Mouse (Mus musculus) kidney, embryonic 16.5 days (tissue): Measurements from ENCODE around the gene Vgll2. TPM values are rescaled to one million over a fixed set of nuclear protein-coding genes. Genes with fewer than 3 reads are reported as not detected.
A peak's percentile ranks its signal among the peaks of the same experiment; 100 is the strongest.

ENCODE experiments used
- ATAC-seq: fragments of 200-750 bp; cut with Nextera tagmentation; 2 replicates; pipeline ENCODE4 v1.8.0; 2017; ENCODE audit warnings: moderate TSS enrichment; ENCODE audit not compliant: low FRiP score, low TSS enrichment
- H3K27ac ChIP-seq: fragments of 300-500 bp; sonication (generic); 2 replicates; pipeline ENCODE4 v1.5.1; 2014; ENCODE audit warnings: low read length
- H3K27me3 ChIP-seq: fragments of 300-500 bp; sonication (generic); 2 replicates; pipeline ENCODE4 v1.6.1; 2014; ENCODE audit warnings: low read length, control low read depth, mixed read lengths; ENCODE audit not compliant: insufficient read depth
- H3K36me3 ChIP-seq: fragments of 300-500 bp; sonication (generic); 2 replicates; pipeline ENCODE4 v1.6.1; 2014; ENCODE audit warnings: low read length, control low read depth, mixed read lengths; ENCODE audit not compliant: insufficient read depth
- H3K4me1 ChIP-seq: fragments of 300-500 bp; sonication (generic); 2 replicates; pipeline ENCODE4 v1.6.1; 2014; ENCODE audit warnings: low read length, control low read depth, mixed read lengths; ENCODE audit not compliant: insufficient read depth
- H3K4me2 ChIP-seq: fragments of 300-500 bp; sonication (generic); replicated peaks from 2 replicates; pipeline ENCODE4 v1.6.1; 2014; ENCODE audit warnings: low read depth, low read length
- H3K4me3 ChIP-seq: fragments of 300-500 bp; sonication (generic); 2 replicates; pipeline ENCODE4 v1.5.1; 2014; ENCODE audit warnings: mild to moderate bottlenecking, low read length
- H3K9ac ChIP-seq: fragments of 300-500 bp; sonication (generic); replicated peaks from 2 replicates; pipeline ENCODE4 v1.6.1; 2014; ENCODE audit warnings: low read length
- H3K9me3 ChIP-seq: fragments of 300-500 bp; sonication (generic); 2 replicates; pipeline ENCODE4 v1.6.1; 2016; ENCODE audit warnings: low read length, control low read depth
- WGBS: fragments of 180-500 bp; shearing (Covaris S2); extraction: QIAGEN DNeasy Blood & Tissue Kit; methylation state at CpG from one replicate; pipeline ENCODE4 v1.1.7; 2014; 5-methylcytosine and 5-hydroxymethylcytosine counted together
- polyA plus RNA-seq: library from polyadenylated mRNA; unstranded; fragments of >200 nt; fragmentation: Nextera tagmentation; extraction: Ambion mirVana; gene quantifications from 2 replicates; pipeline ENCODE4 v1.2.1, GENCODE M21; 2015

Gene Vgll2
- polyA plus RNA-seq: 0.50 and 0.67 TPM in 2 replicates

DNA sequence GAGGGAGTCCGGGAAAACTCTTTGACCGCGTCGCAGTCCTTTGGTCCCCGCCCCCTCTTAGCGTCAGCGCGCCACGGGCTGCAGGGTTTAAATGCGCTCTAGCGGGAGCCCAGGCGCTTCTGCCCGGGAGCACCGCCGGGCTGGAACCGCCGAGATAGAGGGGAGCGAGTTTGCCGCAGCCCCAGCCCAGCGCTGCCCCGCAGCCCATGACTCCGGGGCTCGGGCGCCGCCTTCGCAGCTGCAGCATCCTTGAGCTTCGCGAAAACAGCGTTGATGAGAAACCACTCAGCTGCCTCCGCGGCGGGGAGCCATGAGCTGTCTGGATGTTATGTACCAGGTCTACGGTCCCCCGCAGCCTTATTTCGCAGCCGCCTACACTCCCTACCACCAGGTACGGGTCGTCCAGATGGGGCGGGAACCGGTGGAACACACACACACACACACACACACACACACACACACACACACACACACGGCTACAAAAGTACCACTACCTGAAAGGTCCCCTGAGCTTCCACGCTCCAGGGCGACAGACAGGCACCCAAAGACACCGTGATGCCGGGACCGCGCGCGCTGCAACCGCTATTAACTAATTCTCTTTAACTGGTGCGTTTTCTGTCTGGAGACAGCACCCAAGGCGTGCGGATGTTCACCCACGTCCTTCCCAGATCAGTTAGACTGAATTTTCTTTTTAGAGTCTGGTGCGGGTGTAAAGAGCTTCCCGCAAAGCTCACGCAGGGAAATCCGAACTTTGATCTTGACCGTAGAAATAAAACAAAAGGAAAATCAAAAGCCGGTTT lies at the start of gene Vgll2:
Gene Vgll2, plus strand, starts transcription at position 90 of the 800 bp plus-strand sequence.
- Histone ChIP-seq H3K27me3 (peaks cover 89% of the 10 kb centered on the region), H3K9me3 (no peaks in the 10 kb centered on the region), H3K9ac (no peak within 1 kb of the TSS), H3K4me1 (peaks cover 17% of the 10 kb centered on the region), H3K27ac (no peak within 1 kb of the TSS), H3K36me3 (no peaks in the 10 kb centered on the region), H3K4me2 (peak within 1 kb of the TSS; percentile 76), H3K4me3 (peak within 1 kb of the TSS; percentile 52)
- WGBS: under 1% methylated on average over 54 of the region's 60 CpGs
- peak; percentile 86 for ATAC-seq

- no peak for ATAC-seq
- WGBS: 77% methylated on average over 4 of the region's 4 CpGs
Observed at GRCm38 (mm10) chr10:51975137-51975536, 47.2 kb upstream of the Vgll2 start.

DNA sequence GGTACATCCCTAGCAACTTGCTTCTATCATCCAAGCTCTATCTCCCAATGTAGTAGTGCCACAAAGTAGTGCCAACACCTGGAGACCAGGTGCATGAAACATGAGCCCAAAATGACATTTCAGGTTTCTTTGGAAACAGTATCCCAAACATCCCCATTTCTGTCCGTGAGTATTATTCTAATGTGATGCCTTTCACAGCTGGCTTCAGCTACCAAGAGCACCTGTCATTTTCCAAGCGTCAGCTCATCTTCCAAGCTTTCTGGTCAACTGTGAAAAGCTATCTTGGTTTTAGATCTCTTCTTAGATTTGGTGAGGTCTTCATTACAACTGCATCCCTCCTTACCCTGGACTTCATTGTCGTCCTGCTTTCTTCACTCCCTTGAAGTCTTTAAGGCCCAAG lies 46.7 kb upstream of the Vgll2 start:
- Histone ChIP-seq H3K4me2 (no peak overlapping the region), H3K9me3 (no peaks in the 10 kb centered on the region), H3K36me3 (no peaks in the 10 kb centered on the region), H3K27ac (no peak overlapping the region), H3K9ac (no peak overlapping the region), H3K4me1 (no peaks in the 10 kb centered on the region), H3K27me3 (no peaks in the 10 kb centered on the region), H3K4me3 (no peak overlapping the region)
- no peak for ATAC-seq
- 81% methylated on average over 3 of the region's 3 CpGs for WGBS

More at GRCm38 (mm10) chr10:51975137-51975536, 47.2 kb upstream of the Vgll2 start:
- no peak overlapping the region for H3K4me3 ChIP-seq
- no peaks in the 10 kb centered on the region for H3K4me1 ChIP-seq
- H3K4me2 ChIP-seq: no peak overlapping the region
- H3K27ac ChIP-seq: no peak overlapping the region
- H3K27me3 ChIP-seq: no peaks in the 10 kb centered on the region
- no peaks in the 10 kb centered on the region for H3K36me3 ChIP-seq
- H3K9ac ChIP-seq: no peak overlapping the region
- H3K9me3 ChIP-seq: no peaks in the 10 kb centered on the region

DNA sequence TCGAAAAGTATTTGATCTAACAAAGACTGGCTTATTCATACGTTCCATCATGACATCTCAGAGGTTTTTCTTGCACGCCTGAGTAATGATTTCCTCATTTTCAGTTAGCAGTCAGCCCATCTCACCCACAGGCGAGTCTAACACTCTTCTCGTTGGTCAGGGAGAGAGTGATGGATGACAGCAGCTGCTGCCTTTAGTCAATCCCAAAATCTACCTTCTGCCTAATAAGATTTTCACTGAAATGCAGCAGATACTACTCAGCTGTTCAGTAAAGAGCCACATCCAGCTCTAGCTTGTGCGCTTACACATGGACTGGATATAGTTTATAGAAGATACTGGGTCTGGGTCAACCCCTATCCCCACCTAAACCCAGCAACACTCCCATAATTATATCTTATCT lies 40.7 kb upstream of the Vgll2 start:
- Histone ChIP-seq H3K36me3 (no peaks in the 10 kb centered on the region), H3K27ac (no peak overlapping the region), H3K4me2 (no peak overlapping the region), H3K4me3 (no peak overlapping the region), H3K27me3 (no peaks in the 10 kb centered on the region), H3K4me1 (no peaks in the 10 kb centered on the region), H3K9ac (no peak overlapping the region), H3K9me3 (no peaks in the 10 kb centered on the region)
- ATAC-seq: no peak
- 72% methylated on average over 6 of the region's 6 CpGs for WGBS

- WGBS: 78% methylated on average over 6 of the region's 6 CpGs
- Histone ChIP-seq H3K4me2 (no peak overlapping the region), H3K27ac (no peak overlapping the region), H3K27me3 (no peaks in the 10 kb centered on the region), H3K36me3 (no peaks in the 10 kb centered on the region), H3K4me3 (no peak overlapping the region), H3K9me3 (no peaks in the 10 kb centered on the region), H3K9ac (no peak overlapping the region), H3K4me1 (no peaks in the 10 kb centered on the region)
- no peak for ATAC-seq
Observed at GRCm38 (mm10) chr10:51982395-51982794, 39.9 kb upstream of the Vgll2 start.

- peaks cover 48% of the 10 kb centered on the region for H3K27me3 ChIP-seq
- 77% methylated on average over 1 of the region's 1 CpGs for WGBS
- no peak overlapping the region for H3K4me3 ChIP-seq
- H3K4me1 ChIP-seq: peaks cover 13% of the 10 kb centered on the region
- no peaks in the 10 kb centered on the region for H3K36me3 ChIP-seq
- H3K9ac ChIP-seq: no peak overlapping the region
- H3K4me2 ChIP-seq: no peak overlapping the region
- H3K27ac ChIP-seq: no peak overlapping the region
- no peaks in the 10 kb centered on the region for H3K9me3 ChIP-seq
- ATAC-seq: no peak
Observed at GRCm38 (mm10) chr10:52018471-52018870, 3.8 kb upstream of the Vgll2 start.

DNA sequence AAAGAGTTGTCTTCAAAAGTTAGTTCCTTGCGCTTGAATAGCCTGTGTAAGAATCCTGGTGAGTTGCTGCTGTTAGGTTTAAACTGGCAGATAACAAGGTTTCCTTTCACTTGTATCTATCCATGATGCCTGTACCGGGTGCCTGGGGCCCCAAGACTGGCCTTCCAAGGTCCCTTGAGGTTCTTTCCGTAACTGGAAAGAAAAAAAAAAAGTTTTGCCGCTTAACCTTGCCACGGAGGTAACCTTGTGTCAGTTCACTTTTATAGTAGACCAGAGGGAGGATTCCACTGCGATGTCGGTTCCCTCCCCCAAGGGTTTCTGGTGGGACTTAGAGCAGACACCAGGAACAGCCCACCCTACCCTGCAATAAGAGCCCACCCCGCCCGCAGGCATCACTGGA lies 1.1 kb upstream of the Vgll2 start:
- Histone ChIP-seq H3K4me2 (no peak overlapping the region), H3K4me1 (peaks cover 13% of the 10 kb centered on the region), H3K36me3 (no peaks in the 10 kb centered on the region), H3K27ac (no peak overlapping the region), H3K9ac (no peak overlapping the region), H3K9me3 (no peaks in the 10 kb centered on the region), H3K27me3 (peaks cover 76% of the 10 kb centered on the region), H3K4me3 (no peak overlapping the region)
- WGBS: 2% methylated on average over 9 of the region's 9 CpGs
- no peak for ATAC-seq

DNA sequence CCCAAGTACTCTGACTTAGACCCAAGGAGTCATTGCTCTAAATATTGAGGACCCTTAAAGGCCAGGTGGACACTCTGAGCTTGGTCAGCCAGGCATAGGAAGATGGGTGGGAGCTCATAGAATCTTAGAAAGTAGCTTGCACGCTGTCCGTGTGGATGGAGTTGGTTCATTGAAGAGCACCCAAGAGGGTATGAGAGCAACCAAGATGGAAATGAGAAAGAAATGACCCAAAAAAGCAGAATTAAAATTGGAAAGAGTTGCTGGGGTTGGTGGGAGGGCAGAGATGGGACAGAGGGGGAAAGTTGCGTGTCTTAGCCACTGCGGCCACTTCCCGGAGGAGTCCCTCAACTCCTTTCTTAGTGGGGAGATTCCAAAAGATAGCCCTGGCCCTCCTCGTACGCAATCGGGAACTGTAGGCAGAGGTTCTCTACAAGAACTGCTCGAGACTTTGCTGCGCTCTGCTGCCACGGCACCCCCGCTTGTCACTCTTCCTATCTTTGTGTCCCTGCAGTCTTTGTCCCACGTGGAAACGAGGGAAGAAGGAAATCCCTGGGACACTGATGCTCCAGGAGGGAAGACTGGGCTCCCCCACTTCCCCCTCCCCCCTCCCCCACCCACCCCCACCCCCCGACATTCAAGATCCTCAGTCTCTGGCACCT lies 437 bp upstream of the Vgll2 start:
- Histone ChIP-seq H3K27ac (no peak overlapping the region), H3K27me3 (peaks cover 81% of the 10 kb centered on the region), H3K4me2 (peak overlapping the region; percentile 76), H3K9me3 (no peaks in the 10 kb centered on the region), H3K9ac (no peak overlapping the region), H3K4me3 (peak overlapping the region; percentile 52), H3K36me3 (no peaks in the 10 kb centered on the region), H3K4me1 (peaks cover 13% of the 10 kb centered on the region)
- WGBS: under 1% methylated on average over 14 of the region's 15 CpGs
- ATAC-seq: peak; percentile 25; the same call in 1 of the 2 replicates

- Histone ChIP-seq H3K27me3 (peaks cover 95% of the 10 kb centered on the region), H3K9me3 (no peaks in the 10 kb centered on the region), H3K4me1 (peaks cover 21% of the 10 kb centered on the region), H3K36me3 (no peaks in the 10 kb centered on the region), H3K4me3 (peak overlapping the region; percentile 52; the same call in 1 of the 2 replicates), H3K27ac (no peak overlapping the region), H3K4me2 (0 out of 2 replicates have a peak overlapping the region, but pooled peaks have one; percentile 76), H3K9ac (no peak overlapping the region)
- no peak for ATAC-seq
- 3% methylated on average over 17 of the region's 17 CpGs for WGBS
Observed at GRCm38 (mm10) chr10:52023213-52024052, 1.1 kb downstream of the Vgll2 start.
